Comparison of ENCODE assay signal across 12 mouse cellular contexts in genomic region chr9:21866641-21867040, GRCm38 (mm10). TPM values are rescaled to one million over a fixed set of nuclear protein-coding genes. Genes with fewer than 3 reads are reported as not detected.
DNase-seq lines count a peak whose midpoint lies in the region; ATAC-seq lines count a peak whose summit lies in the region.
"Had no signal": no experiment of that assay in that cellular context is flagged by ENCODE, and none has a peak within 500 bp of the region (broad histone marks: within the 10 kb centered on the region; RNA-seq: fewer than 3 reads in every experiment).

No protein-coding gene starts in this region.

- peaks cover 4% of the 10 kb centered on the region; the same call in 1 of the 2 replicates for H3K4me1 ChIP-seq in hindbrain, embryonic 10.5 days (replicated peaks)
- no peaks in the 10 kb centered on the region; the same call in 1 of the 2 replicates for H3K4me1 ChIP-seq in hindbrain, embryonic 12.5 days
- H3K4me1 ChIP-seq: liver, embryonic 13.5 days had no signal

- no peaks in the 10 kb centered on the region for H3K36me3 ChIP-seq in hindbrain, embryonic 10.5 days
- H3K36me3 ChIP-seq in hindbrain, embryonic 12.5 days: no peaks in the 10 kb centered on the region
- H3K36me3 ChIP-seq: G1E; liver, embryonic 13.5 days had no signal

- peaks cover 6% of the 10 kb centered on the region; the same call in 1 of the 2 replicates for H3K9me3 ChIP-seq in hindbrain, embryonic 10.5 days
- H3K9me3 ChIP-seq in hindbrain, embryonic 12.5 days (replicated peaks): no peaks in the 10 kb centered on the region

- no peak overlapping the region for H3K27ac ChIP-seq in hindbrain, embryonic 10.5 days
- no peak overlapping the region for H3K27ac ChIP-seq in hindbrain, embryonic 12.5 days
- H3K27ac ChIP-seq: liver, embryonic 13.5 days had no signal

- DNase-seq in hindbrain, embryonic 10.5 days (ENCODE audit: low spot score): peak; percentile 43
- peak; percentile 69 for DNase-seq in Muller cell, postnatal 12 days (ENCODE audit: inconsistent ontology term)
- DNase-seq in embryo, embryonic 10.5 days (ENCODE audit: low spot score): peak; percentile 23
- DNase-seq in kidney, postnatal 10 days: peak; percentile 66
- no peak for DNase-seq in right cerebral cortex, postnatal 10 days (ENCODE audit: low spot score in 2 of 2)
- DNase-seq in gastrocnemius, postnatal 14 days: no peak
- DNase-seq in right cerebral cortex, postnatal 36 days (ENCODE audit: low spot score in 2 of 2): no peak
- DNase-seq: liver, embryonic 13.5 days; right cerebral cortex, postnatal 4 days; thymus, postnatal 14 days had no signal

- intact Hi-C loops in gastrocnemius, postnatal 14 days (cut with DNase I; ENCODE audit: low total_unique reads): no loop called here

- WGBS in hindbrain, embryonic 10.5 days: 65% methylated on average over 2 of the region's 2 CpGs
- 64% methylated on average over 2 of the region's 2 CpGs for WGBS in hindbrain, embryonic 12.5 days

- H3K4me3 ChIP-seq in hindbrain, embryonic 10.5 days: no peak overlapping the region
- H3K4me3 ChIP-seq in hindbrain, embryonic 12.5 days: no peak overlapping the region
- H3K4me3 ChIP-seq: liver, embryonic 13.5 days had no signal

- H3K27me3 ChIP-seq in hindbrain, embryonic 10.5 days (ENCODE audit: insufficient read depth, poor library complexity, severe bottlenecking): no peaks in the 10 kb centered on the region
- H3K27me3 ChIP-seq in hindbrain, embryonic 12.5 days: peaks cover 3% of the 10 kb centered on the region; the same call in 1 of the 2 replicates
- H3K27me3 ChIP-seq: liver, embryonic 13.5 days had no signal

- no peak overlapping the region for H3K4me2 ChIP-seq in hindbrain, embryonic 12.5 days (replicated peaks)
- H3K4me2 ChIP-seq: liver, embryonic 13.5 days had no signal

- H3K9ac ChIP-seq in hindbrain, embryonic 12.5 days: no peak overlapping the region
- H3K9ac ChIP-seq: liver, embryonic 13.5 days had no signal

- no peak for ATAC-seq in hindbrain, embryonic 12.5 days (ENCODE audit: low FRiP score)

RNA-seq across cellular contexts. Expression of gene Dock6, which starts 14.2 kb away (rescaled TPM):
- 23.7 and 24.1 TPM in 2 replicates for polyA plus RNA-seq in hindbrain, embryonic 10.5 days (2016; fragmentation: Nextera tagmentation; extraction: Ambion mirVana)
- polyA plus RNA-seq in hindbrain, embryonic 12.5 days (2016; fragmentation: Nextera tagmentation; extraction: Ambion mirVana): 21.6 and 24.4 TPM in 2 replicates
- 10 to 100 TPM; 18.8 to 24.7 TPM for total RNA-seq in gastrocnemius, postnatal 14 days (2021)

RNA-seq across cellular contexts. Expression of gene Angptl8, which starts 31.3 kb away (rescaled TPM):
- polyA plus RNA-seq in hindbrain, embryonic 10.5 days (2016; fragmentation: Nextera tagmentation; extraction: Ambion mirVana): 0.70 and 0.85 TPM in 2 replicates
- polyA plus RNA-seq in hindbrain, embryonic 12.5 days (2016; fragmentation: Nextera tagmentation; extraction: Ambion mirVana): 0.26 and 1.1 TPM in 2 replicates
- total RNA-seq in gastrocnemius, postnatal 14 days (2021): not detected
- total RNA-seq: G1E had no signal
- polyA plus RNA-seq: G1E had no signal

RNA-seq across cellular contexts. Expression of gene Rab3d, which starts 51.4 kb away (rescaled TPM):
- 8.9 and 10.9 TPM in 2 replicates for polyA plus RNA-seq in hindbrain, embryonic 10.5 days (2016; fragmentation: Nextera tagmentation; extraction: Ambion mirVana)
- 15.5 and 16.3 TPM in 2 replicates for polyA plus RNA-seq in hindbrain, embryonic 12.5 days (2016; fragmentation: Nextera tagmentation; extraction: Ambion mirVana)
- 1 to 10 TPM; 4.1 to 6.6 TPM for total RNA-seq in gastrocnemius, postnatal 14 days (2021)

Comparison
In these comparisons a context has a peak if more than half of its experiments do, and no peak if none do; other contexts are left out.
1. DNase-seq: peak in hindbrain, embryonic 10.5 days (single experiment), Muller cell, postnatal 12 days (single experiment), embryo, embryonic 10.5 days (single experiment) and kidney, postnatal 10 days (single experiment); none in right cerebral cortex, postnatal 10 days (0 of 2), gastrocnemius, postnatal 14 days (single experiment) and right cerebral cortex, postnatal 36 days (0 of 2).